Mouse (Mus musculus) skeletal muscle tissue, adult 2 months (tissue): Measurements from ENCODE around the gene Zmat5.
A peak's percentile ranks its signal among the peaks of the same experiment; 100 is the strongest.

Experiments used
- DNase-seq: peaks from one replicate; pipeline ENCODE4 v3.0.0-alpha.2; 2012; ENCODE audit warnings: low read depth, low spot score

Zmat5 gene

GRCm38 (mm10) chr11:4704072-4704964, at the start of gene Zmat5, which contains the start of gene Uqcr10:
TSS of gene Zmat5 (plus strand) at chr11:4704678.
TSS of gene Uqcr10 (minus strand) at chr11:4704342.
- DNase-seq = peak; percentile 93

GRCm38 (mm10) chr11:4659818-4660217, 44.7 kb upstream of the Zmat5 start:
- DNase-seq = no peak

DNA sequence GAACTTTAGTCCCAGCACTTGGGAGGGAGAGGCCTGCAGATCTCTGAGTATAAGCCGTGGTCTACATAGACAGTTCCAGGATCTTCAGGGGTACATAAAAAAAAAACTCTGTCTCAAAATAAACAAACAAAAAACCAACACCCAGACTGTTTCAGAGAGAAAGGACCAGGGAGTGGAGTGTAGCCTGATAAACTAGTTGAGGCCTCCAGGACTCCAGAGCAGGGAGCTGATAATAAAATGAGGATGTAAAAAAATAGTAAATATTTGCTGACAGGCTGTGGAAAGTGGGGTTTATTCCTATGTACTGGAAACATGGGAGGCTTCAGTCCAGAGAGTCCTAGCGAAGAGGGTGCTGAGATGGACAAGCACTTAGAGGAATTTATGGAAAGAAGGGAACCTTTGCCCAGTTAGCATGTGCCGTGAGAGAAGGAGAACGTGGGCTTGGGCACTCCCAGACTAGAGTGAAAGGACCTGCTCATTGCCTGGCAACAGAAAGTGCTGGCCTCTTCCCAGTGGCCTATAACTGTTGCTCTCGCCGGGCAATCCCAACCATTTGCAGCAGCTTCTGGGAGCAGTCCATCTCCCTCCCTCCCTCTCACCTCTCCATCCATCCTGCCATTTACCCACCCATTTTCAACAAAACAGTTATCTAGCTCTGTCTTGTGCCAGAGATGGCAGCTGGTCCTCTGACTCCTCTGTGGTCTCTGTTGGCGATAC, 44.0 kb upstream of the Zmat5 start:
- DNase-seq = no peak

GRCm38 (mm10) chr11:4661324-4661723, 43.2 kb upstream of the Zmat5 start:
- peak; percentile 32 for DNase-seq

DNA sequence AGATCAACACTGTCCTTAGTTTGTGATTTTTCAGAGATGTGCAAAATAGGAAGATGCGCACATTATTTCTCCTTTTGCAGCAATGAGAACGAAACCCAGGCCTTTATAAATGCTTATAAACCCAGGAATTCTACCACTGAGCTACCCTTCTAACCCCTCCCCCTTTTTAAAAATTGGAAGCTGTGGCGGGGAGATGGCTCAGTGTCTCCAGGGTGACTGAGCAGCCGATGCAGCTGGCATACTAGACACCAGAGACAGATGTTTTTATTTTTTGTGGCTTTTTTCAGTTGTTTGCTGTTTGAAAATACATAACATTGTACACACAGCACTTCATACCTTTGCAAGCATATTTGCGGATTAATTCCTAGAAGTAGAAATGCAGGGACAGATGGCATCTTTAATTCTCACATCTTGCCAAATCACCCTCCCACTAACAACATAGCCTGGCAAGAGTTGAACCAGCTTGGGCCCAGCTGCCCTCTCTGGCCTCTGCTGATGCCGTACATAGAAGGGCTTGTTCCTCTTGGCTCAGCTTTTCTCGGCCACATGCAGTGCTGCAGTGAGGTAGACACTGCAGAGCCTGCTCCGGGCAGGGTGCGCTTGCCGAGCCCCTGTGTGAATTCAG, 42.5 kb upstream of the Zmat5 start:
- DNase-seq = no peak

- DNase-seq = no peak
Measured at GRCm38 (mm10) chr11:4662496-4662878, 42.0 kb upstream of the Zmat5 start.

GRCm38 (mm10) chr11:4671736-4672135, 32.7 kb upstream of the Zmat5 start:
- DNase-seq = no peak

- no peak for DNase-seq
Measured at GRCm38 (mm10) chr11:4674593-4674992, 29.9 kb upstream of the Zmat5 start.

DNA sequence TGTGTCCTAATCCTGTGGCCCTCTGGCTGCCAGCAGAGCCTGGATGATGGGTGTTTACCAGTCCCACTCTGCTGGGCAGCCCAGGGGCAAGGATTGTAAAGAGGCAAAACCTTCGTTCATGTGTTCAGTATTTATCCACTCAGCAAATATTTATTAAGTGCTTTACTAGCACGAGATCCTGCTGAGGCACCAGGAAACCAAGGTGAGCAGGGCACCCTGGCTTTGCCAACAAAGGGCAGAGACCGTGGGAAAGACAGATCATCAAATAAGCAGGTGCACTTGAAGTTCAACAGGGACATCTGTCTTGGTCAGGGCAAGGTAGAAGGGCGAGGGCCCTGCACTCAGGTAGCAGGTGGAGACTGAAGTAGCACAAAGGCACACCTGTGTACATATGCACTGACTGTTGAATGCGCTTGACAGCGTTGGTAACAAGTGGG, 29.3 kb upstream of the Zmat5 start:
- no peak for DNase-seq

DNA sequence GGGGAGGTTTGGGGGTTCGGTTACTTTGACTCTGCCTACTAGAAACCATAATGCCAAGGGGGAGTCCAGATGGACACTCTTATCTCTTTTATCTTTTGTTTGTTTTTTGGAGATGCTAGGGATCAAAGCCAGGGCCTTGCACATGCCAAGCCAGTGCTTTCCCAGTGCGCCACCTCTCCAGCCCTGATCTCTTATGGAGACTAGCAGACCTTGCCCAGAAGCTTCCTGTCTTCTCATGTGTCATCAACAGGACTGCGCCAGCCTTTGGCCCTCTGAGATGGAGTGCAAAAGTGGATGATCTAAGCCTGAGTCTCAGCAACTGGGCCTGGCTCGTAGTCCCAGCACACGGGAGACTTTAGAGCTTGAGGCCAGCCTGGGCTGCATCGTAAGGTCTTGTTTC, 28.8 kb upstream of the Zmat5 start:
- peak; percentile 25 for DNase-seq

- DNase-seq = no peak
Measured at GRCm38 (mm10) chr11:4677250-4677872, 27.1 kb upstream of the Zmat5 start.

DNA sequence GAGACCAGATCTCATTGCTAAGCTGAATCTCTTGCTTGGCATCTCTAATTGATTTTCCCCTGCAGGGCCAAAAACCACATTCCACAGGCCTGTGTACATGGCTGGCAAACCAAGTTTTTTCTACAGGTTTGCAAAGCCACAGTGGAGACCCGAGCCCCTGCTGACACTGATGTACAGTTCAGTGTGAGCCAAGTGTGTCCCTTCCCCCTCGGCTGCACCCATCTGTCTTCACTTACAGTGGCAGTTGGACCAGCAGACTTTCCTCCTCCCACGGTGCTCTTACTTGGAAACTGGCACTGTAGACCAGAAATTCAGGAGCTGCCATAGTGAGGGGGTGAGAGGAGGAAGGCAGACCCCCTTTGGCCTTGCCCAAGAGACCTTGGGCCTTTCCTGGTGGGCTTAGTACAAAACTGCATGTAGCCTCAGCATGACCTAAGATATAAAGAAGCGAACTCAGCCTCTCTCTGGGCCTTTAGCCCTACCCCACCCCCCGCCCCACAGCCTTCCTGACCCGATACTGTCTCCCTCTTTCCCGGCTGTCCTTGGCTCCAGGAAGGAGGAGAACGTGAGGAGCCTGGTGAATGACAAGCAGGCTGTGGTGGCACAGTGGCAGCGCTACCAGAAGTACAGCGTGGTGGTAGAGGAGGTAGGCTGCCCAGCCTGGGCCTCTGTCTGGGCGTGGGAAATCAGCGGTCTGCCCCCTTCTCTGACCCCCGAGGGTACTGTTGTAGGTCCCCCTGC, 25.6 kb upstream of the Zmat5 start:
- DNase-seq = no peak

DNA sequence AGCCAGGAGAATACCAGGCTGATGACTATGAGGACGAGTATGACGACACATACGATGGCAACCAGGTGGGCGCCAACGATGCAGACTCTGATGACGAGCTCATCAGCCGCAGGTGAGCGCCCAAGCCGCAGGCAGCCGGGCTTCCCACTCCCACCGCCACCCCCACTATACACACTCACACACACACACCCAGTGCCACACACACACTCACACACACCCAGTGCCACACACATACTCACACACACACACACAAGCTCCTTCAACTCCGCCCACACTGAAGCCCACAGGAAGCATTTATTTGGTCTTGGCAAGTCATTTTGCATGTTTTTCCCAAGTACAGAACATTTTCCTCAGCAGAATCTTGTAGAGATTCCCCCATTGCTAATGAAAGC, 25.0 kb upstream of the Zmat5 start:
- DNase-seq = no peak

DNA sequence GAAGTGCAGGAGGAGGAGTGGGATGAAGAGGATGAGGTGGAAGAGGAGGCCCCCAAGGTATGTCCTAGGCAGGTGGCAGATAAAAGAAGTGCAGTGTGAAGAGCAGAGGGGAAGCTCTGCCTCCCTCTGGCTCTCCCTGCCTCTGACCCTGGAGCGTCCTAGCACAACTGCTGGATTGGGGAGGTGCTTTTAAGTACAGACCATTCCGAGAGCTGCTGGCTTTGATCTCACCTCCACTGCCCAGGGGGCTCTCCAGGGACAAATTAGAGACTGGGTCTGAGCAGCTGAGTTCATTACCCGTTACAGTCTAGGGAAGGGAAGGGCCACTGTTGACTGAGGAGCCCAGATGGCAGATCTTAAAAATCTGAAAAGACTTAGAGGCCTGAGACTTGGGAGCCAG, 24.4 kb upstream of the Zmat5 start:
- DNase-seq = no peak

- no peak for DNase-seq
Measured at GRCm38 (mm10) chr11:4683516-4683915, 21.0 kb upstream of the Zmat5 start.

GRCm38 (mm10) chr11:4684186-4684585, 20.3 kb upstream of the Zmat5 start:
- no peak for DNase-seq

DNA sequence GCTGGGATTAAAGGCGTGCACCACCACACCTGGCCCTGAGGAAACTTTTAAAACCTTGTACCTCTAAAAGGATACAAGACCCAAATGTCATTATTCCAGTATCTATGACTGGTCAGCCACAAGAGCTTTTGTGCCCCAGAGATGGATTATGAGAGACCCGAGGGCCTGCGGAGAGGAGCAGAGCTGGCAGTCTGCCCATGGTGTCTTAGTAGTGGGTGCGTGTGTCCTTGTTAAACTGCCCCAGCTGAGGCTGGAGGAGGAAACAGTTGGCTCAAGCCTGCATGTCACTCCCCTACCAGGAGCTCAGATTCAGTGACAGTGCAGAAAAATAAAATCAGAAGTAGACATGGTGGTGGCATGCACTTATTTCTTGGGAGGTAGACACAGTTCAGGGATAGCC, 19.4 kb upstream of the Zmat5 start:
- no peak for DNase-seq

DNA sequence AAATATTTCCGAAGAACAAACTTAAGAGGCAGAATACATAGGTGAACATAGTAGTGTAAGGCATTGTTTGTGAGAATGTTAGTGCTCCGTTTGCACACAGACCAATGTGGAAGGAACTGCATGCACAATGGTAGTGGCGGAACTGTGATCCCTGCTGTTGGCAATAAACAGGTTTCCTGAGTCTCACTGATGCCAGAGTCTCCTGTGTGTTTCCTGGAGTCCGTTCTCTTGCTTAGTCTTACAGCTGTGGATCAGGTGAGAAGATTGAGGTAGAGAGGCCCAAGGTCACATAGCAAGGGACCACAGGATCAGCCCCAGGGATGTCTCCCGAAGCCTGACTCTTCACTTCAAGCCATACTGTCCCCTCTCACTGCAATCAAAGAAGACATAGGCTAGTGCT, 19.0 kb upstream of the Zmat5 start:
- no peak for DNase-seq

- no peak for DNase-seq
Measured at GRCm38 (mm10) chr11:4687027-4687426, 17.5 kb upstream of the Zmat5 start.

DNA sequence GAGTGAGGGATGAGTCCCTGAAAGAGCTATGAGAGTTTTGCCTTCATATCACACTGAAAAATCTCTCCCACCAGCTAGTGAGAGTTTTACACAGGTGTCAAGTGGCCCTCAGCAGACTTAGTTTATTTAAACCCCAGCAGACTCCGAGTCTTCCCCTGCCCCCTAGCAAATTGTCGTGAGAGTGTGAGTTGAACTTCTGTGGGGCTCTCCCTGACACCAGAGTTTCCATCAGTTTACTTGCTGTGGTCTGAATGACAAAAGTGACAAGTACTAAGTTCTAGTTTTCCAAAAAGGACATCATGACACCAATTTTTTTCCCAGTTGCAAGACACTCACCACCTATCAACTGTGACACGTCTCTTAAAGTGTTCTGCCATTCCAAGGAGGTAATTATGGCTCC, 16.6 kb upstream of the Zmat5 start:
- DNase-seq = no peak
